Mouse (Mus musculus) cerebellum, adult 8-10 months (tissue): ENCODE results near the gene Krt81.

Experiments used
- DNase-seq: peaks from one replicate; pipeline ENCODE4 v3.0.0; 2022

The Krt81 gene

GRCm38 (mm10) chr15:101453093-101453736 lies 10.3 kb downstream of the Krt81 start:
- DNase-seq, result peak; percentile 68

- DNase-seq, result no peak
These were observed 16.1 kb downstream of the Krt81 start, which contains the start of gene Krt88 for GRCm38 (mm10) chr15:101447444-101447843. Gene Krt88, plus strand, starts transcription at chr15:101447744.

GRCm38 (mm10) chr15:101446572-101446971 lies 17.0 kb downstream of the Krt81 start:
- DNase-seq, result no peak

GRCm38 (mm10) chr15:101440837-101441236 lies 22.7 kb downstream of the Krt81 start:
- no peak for DNase-seq

GRCm38 (mm10) chr15:101438555-101438954 lies 25.0 kb downstream of the Krt81 start, which contains the start of gene Krt87:
Gene Krt87, minus strand, starts transcription at chr15:101438804.
- DNase-seq, result no peak

GRCm38 (mm10) chr15:101436611-101437010 lies 26.9 kb downstream of the Krt81 start:
- no peak for DNase-seq

- DNase-seq, result no peak
These were observed 38.6 kb downstream of the Krt81 start for GRCm38 (mm10) chr15:101424914-101425313.

- DNase-seq, result no peak
These were observed 42.6 kb downstream of the Krt81 start for GRCm38 (mm10) chr15:101420903-101421302.

GRCm38 (mm10) chr15:101418950-101419349 lies 44.6 kb downstream of the Krt81 start:
- no peak for DNase-seq

- DNase-seq, result peak; percentile 14
These were observed 48.6 kb downstream of the Krt81 start for GRCm38 (mm10) chr15:101414807-101415565.

- DNase-seq, result no peak
These were observed 49.5 kb downstream of the Krt81 start for GRCm38 (mm10) chr15:101413916-101414635.

- DNase-seq, result no peak
These were observed 51.4 kb downstream of the Krt81 start for GRCm38 (mm10) chr15:101412188-101412587.

GRCm38 (mm10) chr15:101410775-101411174 lies 52.8 kb downstream of the Krt81 start, which contains the start of gene Krt7:
Gene Krt7, plus strand, starts transcription at chr15:101411043.
- DNase-seq, result no peak
